Mouse (Mus musculus): ENCODE data around the gene Pigf.

DNA sequence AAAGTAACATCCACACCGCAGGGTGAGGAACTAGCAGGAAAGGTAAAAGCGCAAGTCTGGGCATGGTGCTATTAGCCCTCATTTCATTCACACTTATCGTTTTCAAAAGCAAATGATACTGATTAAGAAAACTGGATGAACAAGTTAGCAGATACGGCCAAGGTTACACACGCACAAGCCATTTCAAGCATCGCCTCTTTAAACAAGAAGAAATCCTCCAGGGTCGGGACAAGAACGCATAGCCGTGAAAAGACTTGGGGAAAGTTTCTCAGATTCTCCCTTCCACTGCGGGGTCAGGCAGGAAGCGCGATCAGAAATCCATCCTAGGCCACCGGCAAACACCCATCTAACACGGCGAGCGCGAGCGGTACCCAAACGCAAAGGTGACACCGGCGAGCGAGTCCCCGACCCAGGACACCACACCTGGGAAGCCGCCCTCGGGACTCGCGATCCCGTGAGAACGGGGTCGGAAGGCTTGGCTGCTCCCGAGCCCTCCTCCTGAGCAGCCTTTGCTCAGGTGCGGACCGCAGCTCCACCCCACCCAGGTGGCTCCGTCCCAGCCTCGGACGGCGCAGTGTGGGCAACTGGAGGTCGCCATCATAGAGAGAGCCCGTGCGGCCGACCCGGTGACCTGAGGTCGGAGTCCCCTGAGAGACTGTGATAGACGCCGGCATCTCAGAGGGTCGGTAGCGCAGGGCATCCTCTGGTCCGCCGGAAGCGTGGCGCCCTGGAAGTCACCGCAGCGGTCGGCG lies 539 bp downstream of the Pigf start:
- TF ChIP-seq CTCF (conservative IDR thresholded peaks at IDR 0.05; ENCODE audit: low read length): no peak
- no peak for TF ChIP-seq POU5F1 (IDR thresholded peaks at IDR 0.05; ENCODE audit: borderline replicate concordance, low read length)
